Mouse (Mus musculus): ENCODE results near the gene Ndufa12. TPM values are rescaled to one million over a fixed set of nuclear protein-coding genes. Genes with fewer than 3 reads are reported as not detected.

The Ndufa12 gene
- polyA plus RNA-seq (2012; rRNA removed): 89.8 and 97.7 TPM in 2 replicates

- peak; percentile 64 for DNase-seq (ENCODE audit: low read depth)
These were observed at the start of gene Ndufa12 for GRCm38 (mm10) chr10:94198482-94199405. TSS of gene Ndufa12 (plus strand) at chr10:94198720.

DNA sequence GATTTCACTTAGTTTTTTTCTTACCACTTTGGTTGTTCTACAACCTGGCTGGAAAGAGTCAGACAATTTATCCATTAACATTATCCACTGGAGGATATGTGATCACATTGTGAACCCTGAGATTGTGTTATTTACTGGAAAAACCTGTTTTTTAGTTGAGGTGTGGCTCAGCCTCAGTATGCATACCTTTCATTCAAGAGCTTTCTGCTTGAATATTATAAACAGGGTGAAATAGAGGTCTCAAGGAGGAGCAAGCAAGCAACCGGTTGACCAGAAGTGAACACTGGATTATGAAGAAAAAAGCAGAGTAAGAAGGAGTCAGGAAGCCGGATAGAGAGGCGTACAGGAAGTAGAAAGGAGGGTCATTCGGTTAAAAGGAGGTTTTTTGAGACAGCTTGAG lies 47.0 kb upstream of the Ndufa12 start:
- DNase-seq (ENCODE audit: low read depth): no peak

GRCm38 (mm10) chr10:94153841-94154240 lies 44.7 kb upstream of the Ndufa12 start:
- DNase-seq (ENCODE audit: low read depth): no peak

DNA sequence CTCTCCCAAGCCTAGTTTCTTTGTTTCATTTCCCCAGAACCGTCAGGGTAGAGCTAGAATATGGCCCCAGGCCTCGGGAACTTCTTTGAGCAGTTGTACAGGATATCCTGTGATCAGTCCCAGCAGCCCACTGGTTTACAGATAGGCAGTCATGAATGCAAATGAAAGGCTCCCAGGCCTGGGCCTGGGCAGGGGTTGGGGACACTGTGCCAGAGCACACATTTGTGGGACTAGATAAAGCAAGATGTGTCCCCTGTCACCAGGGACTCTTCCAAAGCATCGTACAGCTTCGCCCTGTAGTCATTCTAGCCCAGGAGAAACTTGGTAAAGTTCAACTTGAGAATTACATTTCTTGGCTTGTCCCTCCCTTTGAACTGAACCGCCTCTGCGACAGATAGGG lies 39.6 kb upstream of the Ndufa12 start:
- no peak for DNase-seq (ENCODE audit: low read depth)

DNA sequence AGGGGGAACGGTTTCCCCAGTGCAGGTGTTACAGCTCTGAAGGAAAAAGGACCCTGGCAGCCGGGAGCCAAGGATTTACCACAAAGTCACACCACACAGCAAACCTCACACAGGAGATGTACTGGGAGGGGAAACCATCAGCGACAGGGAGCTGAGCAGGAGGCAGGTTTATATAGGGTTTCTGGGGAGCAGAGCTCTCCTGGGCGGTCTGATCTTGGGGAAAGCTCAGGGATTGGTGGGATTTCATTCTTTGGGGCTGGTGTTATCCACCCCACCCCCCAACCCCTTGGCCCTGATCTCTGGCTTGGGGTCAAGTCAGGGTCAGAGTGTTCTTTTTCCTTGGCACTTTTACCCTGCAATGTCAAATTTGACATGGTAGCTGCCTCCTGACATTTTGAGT lies 39.1 kb upstream of the Ndufa12 start:
- DNase-seq (ENCODE audit: low read depth): no peak

DNA sequence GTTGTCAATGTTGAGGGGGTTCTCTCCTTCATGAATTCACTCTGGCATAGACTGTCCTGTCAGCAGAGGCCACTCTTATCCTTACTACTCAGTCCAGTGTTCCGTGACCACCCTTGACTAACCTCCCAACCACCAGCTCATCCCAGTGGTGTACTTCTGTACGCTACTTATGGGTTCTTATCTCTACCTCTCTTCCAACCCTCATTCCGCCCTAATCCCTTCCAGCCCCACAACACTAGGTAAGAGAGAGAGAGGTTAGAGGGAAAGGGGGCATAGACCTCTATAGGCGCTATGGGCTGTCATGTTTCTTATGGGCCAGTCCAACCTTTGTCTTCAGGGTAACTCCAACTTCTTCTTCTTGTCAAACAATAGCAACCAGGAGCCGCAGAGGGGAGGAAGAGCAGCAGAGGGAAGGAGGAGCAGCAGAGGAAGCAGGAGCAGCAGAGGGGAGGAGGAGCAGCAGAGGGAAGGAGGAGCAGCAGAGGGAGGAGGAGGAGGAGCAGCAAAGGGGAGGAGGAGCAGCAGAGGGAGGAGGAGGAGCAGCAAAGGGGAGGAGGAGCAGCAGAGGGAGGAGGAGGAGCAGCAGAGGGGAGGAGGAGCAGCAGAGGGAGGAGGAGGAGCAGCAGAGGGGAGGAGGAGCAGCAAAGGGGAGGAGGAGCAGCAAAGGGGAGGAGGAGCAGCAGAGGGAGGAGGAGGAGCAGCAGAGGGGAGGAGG lies 37.3 kb upstream of the Ndufa12 start:
- DNase-seq (ENCODE audit: low read depth): no peak

DNA sequence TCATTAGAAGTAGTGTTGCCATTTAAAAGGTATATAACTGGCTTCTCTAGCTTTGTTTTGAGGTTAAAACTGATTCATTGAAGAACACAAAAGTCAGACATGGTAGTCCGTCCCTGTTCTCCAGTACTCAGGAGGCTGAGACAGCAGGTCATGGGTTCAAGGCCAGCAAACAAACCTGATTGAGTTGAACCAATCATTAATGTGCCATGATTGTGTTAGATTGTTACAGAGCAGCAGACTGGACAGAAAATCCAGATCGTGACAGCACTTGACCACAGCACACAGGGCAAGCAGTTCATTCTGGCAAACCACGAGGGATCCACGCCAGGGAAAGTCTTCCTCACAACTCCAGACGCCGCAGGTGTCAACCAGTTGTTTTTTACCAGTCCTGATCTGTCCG lies 36.5 kb upstream of the Ndufa12 start:
- no peak for DNase-seq (ENCODE audit: low read depth)

GRCm38 (mm10) chr10:94164104-94164845 lies 34.2 kb upstream of the Ndufa12 start:
- DNase-seq (ENCODE audit: low read depth): no peak

GRCm38 (mm10) chr10:94165426-94165825 lies 33.1 kb upstream of the Ndufa12 start:
- no peak for DNase-seq (ENCODE audit: low read depth)

DNA sequence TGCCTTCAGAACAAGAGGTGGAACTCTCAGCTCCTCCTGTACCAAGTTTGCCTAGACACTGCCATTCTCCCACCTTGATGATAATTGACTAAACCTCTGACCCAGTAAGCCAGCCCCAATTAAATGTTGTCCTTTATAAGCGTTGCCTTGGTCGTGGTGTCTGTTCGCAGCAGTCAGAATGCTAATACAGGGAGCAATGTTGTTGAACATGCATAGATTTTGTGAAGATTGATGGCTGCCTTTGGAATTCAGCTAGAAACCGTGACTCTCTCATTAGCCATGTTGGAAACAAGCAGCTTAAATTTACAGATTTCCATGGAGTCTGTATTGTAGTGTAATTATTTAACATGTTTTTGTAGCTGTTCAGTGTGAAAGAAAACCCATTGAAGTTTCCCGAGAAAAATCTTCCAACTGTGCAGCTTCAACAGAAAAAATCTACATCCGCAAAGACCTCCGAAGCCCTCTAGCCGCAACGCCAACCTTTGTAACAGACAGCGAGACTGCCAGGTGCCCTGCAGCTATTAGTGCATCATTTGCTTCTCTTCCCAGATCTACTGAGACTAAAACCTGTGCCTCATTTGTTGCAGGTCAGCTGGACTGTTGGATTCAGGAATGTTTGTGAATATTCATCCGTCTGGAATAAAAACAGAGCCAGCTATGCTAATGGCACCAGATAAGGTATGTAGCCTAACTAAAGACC lies 31.3 kb upstream of the Ndufa12 start:
- no peak for DNase-seq (ENCODE audit: low read depth)

GRCm38 (mm10) chr10:94171440-94172130 lies 26.9 kb upstream of the Ndufa12 start:
- no peak for DNase-seq (ENCODE audit: low read depth)

GRCm38 (mm10) chr10:94172137-94172536 lies 26.4 kb upstream of the Ndufa12 start:
- DNase-seq (ENCODE audit: low read depth): no peak

- no peak for DNase-seq (ENCODE audit: low read depth)
These were observed 25.8 kb upstream of the Ndufa12 start for GRCm38 (mm10) chr10:94172706-94173105.

DNA sequence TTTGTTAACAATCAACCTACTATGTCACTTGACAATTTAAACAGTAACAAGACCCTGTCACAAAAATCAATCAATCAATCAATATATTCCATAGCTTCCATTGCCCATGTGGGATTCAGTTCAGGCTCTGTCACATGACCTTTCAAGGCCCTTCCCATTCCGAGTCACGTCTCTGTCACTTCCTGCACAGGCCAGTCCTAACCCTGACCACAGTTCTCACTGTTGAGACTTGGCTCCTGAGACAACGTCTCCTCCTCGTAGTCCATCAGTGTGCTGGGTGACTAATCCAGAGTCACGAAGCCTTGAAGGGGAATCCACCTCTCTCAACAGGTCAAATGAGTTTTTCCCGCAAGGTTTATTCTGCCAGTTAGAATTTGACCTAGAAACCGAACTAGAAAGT lies 23.9 kb upstream of the Ndufa12 start:
- no peak for DNase-seq (ENCODE audit: low read depth)

DNA sequence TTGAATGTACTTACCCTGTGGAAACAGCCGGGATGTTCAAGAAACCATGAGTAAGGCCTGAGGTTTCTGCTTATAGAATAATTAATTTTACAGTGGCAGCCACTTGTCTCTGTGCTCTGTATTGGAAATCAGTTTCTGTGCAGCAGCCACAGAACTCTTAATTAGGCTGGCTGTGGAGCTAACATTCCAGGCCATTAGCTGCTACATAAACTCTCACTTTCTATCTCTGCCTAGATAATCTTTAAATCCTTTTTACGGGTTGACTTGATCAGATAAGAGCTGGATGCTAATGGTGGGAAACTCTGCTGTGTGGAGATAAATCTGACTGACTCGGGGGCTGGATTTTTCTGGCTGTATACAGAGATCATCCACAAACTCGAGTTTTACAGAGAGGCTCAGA lies 15.3 kb upstream of the Ndufa12 start:
- DNase-seq (ENCODE audit: low read depth): no peak

- DNase-seq (ENCODE audit: low read depth): no peak
These were observed 6.5 kb downstream of the Ndufa12 start for GRCm38 (mm10) chr10:94204973-94205372.

DNA sequence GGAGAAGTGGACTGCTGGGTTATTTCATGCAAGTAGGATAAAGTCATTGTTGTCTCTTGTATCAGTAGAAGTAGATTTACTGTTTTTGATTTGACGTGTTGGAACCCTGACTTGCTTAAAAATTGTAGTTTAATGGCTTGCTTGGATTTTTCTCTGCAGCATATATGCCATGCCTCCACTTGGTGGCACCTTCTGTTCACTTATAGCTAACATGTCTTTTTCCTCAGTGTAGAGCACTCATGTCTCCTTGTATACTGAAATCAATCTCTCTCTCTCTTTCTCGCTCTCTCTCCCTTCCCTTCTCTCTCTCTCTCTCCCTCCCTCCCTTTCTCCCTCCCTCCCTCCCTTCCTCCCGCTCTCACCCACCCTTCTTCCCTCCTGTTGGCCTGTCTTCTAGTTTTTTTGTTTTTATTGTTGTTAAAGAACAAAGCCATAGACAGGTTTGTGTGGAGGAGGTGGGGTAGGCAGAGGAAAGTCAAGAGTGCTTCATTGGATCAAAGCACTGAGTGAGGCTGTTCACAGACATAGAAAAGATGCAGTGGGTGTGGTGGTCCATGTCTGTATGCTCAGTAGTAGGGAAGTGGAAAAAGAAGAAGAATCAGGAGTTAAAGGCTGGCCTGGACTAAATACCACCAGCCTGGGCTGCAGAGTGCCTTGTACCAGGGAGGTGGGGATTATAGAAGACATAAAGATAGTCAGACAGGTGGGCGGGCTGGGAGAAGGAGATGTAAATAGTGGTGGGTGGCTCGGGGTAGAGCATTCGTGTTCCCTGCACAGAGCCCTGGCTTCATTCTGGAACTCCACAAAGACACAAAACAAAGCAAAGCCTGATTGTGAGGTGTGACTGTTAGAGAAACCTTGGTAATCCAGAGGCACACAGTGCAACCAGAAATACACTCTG lies 12.4 kb downstream of the Ndufa12 start:
- no peak for DNase-seq (ENCODE audit: low read depth)

GRCm38 (mm10) chr10:94211725-94212124 lies 13.2 kb downstream of the Ndufa12 start:
- DNase-seq (ENCODE audit: low read depth): no peak

DNA sequence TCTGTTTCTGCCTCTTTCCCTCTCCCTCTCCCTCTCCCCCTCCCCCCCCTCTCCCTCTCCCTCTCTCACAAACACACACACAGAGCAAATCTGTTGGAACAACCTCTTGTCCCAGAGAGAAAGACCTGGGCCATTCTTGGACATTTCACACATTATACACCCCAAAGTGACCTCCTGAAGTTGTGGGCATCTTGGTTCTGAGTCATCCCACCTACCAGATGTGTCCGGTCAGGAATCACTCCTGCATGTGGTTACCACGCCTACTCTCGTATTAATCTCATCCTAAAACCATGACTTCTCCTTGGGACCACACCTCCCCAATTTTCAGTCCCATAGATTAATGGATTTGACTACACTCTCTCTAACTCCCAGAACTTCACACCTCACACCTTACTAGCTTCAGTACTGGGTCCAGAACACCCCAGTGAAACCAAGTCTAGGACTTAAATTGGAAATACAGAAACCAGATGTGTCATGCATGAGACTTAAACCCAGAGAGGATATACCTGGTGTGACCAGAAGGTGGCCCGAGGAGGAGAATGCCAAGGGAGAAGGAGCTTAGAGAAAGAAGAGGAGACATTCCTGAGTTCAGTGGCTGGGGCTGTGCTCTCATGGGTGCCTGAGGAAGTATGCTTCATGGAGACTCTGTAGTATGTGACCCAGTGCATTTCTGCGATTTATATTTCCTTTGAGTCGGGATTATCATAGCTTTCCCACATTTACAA lies 26.7 kb downstream of the Ndufa12 start:
- no peak for DNase-seq (ENCODE audit: low read depth)

Data from gonadal fat pad, adult 2 months (tissue).